Mouse (Mus musculus): ENCODE measurements around the gene Frem1. TPM values are rescaled to one million over a fixed set of nuclear protein-coding genes. Genes with fewer than 3 reads are reported as not detected.

The Frem1 gene
- total and polyA plus RNA-seq, 2 experiments from 2014 or later: 1.0 to 5.1 TPM

DNA sequence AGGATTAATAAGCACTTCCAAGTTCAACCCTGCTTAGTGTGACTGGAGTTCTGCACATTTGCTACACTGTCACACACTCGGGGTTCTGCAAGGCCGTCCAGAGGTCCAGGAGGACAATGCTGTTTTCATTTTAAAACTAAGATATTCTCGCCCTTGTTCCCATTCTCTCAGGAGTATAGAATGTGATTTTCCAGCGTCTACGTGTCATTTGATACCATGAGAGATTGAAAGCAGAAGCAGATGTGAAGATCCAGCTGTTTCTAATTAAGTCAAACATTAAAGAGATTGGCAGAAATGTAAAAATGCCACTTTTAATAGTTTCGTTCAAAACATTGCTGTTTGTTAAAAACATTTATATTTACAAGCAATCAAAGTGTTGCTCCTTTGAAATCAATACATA is 12.1 kb upstream of the Frem1 start:
- Histone ChIP-seq H3K9me3 (ENCODE audit: low read length) (no peaks in the 10 kb centered on the region), H3K4me3 (ENCODE audit: low read depth, low read length) (no peak overlapping the region), H3K27ac (ENCODE audit: low read depth, low read length) (no peak overlapping the region), H3K4me2 (ENCODE audit: low read depth, low read length, poor library complexity, severe bottlenecking) (no peak overlapping the region), H3K27me3 (ENCODE audit: insufficient read depth, low read length) (no peaks in the 10 kb centered on the region), H3K36me3 (ENCODE audit: insufficient read depth, low read length) (no peaks in the 10 kb centered on the region), H3K9ac (replicated peaks; ENCODE audit: low read length, poor library complexity, severe bottlenecking) (no peak overlapping the region), H3K4me1 (ENCODE audit: insufficient read depth, low read length) (no peaks in the 10 kb centered on the region)
- 59% methylated on average over 6 of the region's 6 CpGs for WGBS
- DNase-seq (ENCODE audit: low spot score) (no peak), ATAC-seq (ENCODE audit: low FRiP score) (no peak)
- TF ChIP-seq CTCF (IDR thresholded peaks at IDR 0.05): no peak

DNA sequence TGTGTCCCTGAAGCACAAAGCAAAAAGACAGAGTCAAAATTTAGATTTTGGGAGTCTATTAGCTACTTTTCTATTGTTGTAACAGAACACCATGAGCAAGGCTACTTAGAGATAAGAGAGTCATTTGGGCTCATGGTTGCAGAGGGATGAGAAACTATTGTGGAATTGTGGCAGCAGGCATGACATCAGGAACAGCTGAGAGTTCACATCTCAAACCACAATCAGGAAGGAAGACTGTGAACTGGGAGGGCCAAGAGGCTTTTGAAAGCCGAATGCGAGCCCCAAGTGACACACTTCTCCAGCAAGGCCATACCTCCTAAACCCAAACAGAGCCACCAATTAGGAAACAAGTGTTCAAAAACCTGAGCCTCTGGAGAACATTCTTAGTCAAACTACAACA is 9.4 kb upstream of the Frem1 start:
- Histone ChIP-seq H3K9ac (replicated peaks; ENCODE audit: low read length, poor library complexity, severe bottlenecking) (no peak overlapping the region), H3K36me3 (ENCODE audit: insufficient read depth, low read length) (no peaks in the 10 kb centered on the region), H3K4me1 (ENCODE audit: insufficient read depth, low read length) (no peaks in the 10 kb centered on the region), H3K9me3 (ENCODE audit: low read length) (no peaks in the 10 kb centered on the region), H3K4me3 (ENCODE audit: low read depth, low read length) (no peak overlapping the region), H3K4me2 (ENCODE audit: low read depth, low read length, poor library complexity, severe bottlenecking) (no peak overlapping the region), H3K27me3 (ENCODE audit: insufficient read depth, low read length) (no peaks in the 10 kb centered on the region), H3K27ac (ENCODE audit: low read depth, low read length) (no peak overlapping the region)
- WGBS: 91% methylated on average over 2 of the region's 2 CpGs
- no peak for TF ChIP-seq CTCF (IDR thresholded peaks at IDR 0.05)
- DNase-seq (ENCODE audit: low spot score) (no peak), ATAC-seq (ENCODE audit: low FRiP score) (no peak)

DNA sequence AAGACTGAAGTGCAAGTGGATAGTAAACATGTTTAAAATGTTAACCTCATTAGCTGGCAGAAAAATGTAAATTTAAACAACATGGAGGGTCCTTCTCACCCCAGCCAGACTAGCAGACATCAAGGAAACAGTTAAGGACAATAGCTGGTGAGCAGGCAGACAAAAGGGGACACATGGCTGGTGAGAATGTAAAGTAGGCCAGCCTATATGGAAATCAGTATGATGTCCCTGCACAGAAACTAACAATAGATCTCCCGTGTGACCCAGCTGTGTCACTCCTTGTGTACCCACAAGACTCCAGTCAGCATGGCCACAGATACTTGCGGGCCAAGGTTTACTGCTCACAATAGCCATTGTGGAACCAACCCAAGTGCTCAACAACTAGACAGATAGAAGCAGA is 6.5 kb upstream of the Frem1 start:
- H3K4me3 ChIP-seq (ENCODE audit: low read depth, low read length): no peak overlapping the region
- H3K36me3 ChIP-seq (ENCODE audit: insufficient read depth, low read length): no peaks in the 10 kb centered on the region
- 24% methylated on average over 2 of the region's 2 CpGs for WGBS
- ATAC-seq (ENCODE audit: low FRiP score): no peak
- H3K9ac ChIP-seq (replicated peaks; ENCODE audit: low read length, poor library complexity, severe bottlenecking): no peak overlapping the region
- TF ChIP-seq CTCF (IDR thresholded peaks at IDR 0.05): no peak
- no peaks in the 10 kb centered on the region for H3K9me3 ChIP-seq (ENCODE audit: low read length)
- H3K27ac ChIP-seq (ENCODE audit: low read depth, low read length): no peak overlapping the region
- H3K27me3 ChIP-seq (ENCODE audit: insufficient read depth, low read length): no peaks in the 10 kb centered on the region
- no peak for DNase-seq (ENCODE audit: low spot score)
- H3K4me2 ChIP-seq (ENCODE audit: low read depth, low read length, poor library complexity, severe bottlenecking): no peak overlapping the region
- no peaks in the 10 kb centered on the region for H3K4me1 ChIP-seq (ENCODE audit: insufficient read depth, low read length)

DNA sequence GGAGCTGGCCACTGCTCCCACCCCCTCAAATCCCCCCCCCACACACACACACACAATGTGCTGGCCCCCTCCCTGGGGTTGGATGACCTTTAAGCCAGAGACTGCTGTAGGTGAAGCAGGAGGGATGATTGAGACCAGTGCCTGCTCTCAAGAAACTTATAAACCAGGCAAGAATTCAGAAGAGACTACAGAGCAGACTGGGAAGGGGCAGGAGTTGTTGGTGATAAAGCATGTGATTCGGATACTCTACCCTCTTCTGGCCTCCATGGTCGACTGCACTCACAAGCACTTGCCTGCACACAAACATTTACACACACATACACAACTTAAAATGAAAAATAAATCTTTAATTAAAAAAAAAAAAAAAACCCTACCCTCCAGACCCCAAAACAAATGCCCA is 6.0 kb upstream of the Frem1 start:
- ATAC-seq (ENCODE audit: low FRiP score): no peak
- WGBS: 64% methylated on average over 2 of the region's 2 CpGs
- H3K4me2 ChIP-seq (ENCODE audit: low read depth, low read length, poor library complexity, severe bottlenecking): no peak overlapping the region
- no peaks in the 10 kb centered on the region for H3K4me1 ChIP-seq (ENCODE audit: insufficient read depth, low read length)
- no peak for TF ChIP-seq CTCF (IDR thresholded peaks at IDR 0.05)
- no peak overlapping the region for H3K27ac ChIP-seq (ENCODE audit: low read depth, low read length)
- no peaks in the 10 kb centered on the region for H3K36me3 ChIP-seq (ENCODE audit: insufficient read depth, low read length)
- DNase-seq (ENCODE audit: low spot score): no peak
- no peak overlapping the region for H3K4me3 ChIP-seq (ENCODE audit: low read depth, low read length)
- H3K9ac ChIP-seq (replicated peaks; ENCODE audit: low read length, poor library complexity, severe bottlenecking): no peak overlapping the region
- H3K9me3 ChIP-seq (ENCODE audit: low read length): no peaks in the 10 kb centered on the region
- H3K27me3 ChIP-seq (ENCODE audit: insufficient read depth, low read length): no peaks in the 10 kb centered on the region

DNA sequence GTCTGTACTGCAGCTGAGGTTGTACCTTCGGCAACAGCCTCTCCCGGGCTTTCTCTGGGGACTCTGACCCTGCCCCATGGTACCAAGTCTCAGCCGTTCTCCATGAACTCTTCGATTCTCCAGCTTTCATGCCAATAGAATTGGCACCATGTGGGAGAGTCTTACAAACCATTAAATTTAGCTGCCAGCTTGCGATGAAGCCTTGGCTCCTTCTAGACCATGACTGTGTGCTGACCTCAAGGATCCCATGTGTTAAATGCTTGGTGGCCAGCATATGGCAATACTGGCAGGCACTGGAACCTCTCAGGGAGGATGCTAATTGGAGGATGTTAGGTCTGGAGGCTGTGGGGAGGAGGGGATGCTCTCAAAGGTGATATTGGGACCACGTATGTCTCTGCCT is 4.4 kb upstream of the Frem1 start:
- TF ChIP-seq CTCF (IDR thresholded peaks at IDR 0.05): no peak
- Histone ChIP-seq H3K27ac (ENCODE audit: low read depth, low read length) (no peak overlapping the region), H3K4me3 (ENCODE audit: low read depth, low read length) (no peak overlapping the region), H3K4me1 (ENCODE audit: insufficient read depth, low read length) (no peaks in the 10 kb centered on the region), H3K9me3 (ENCODE audit: low read length) (no peaks in the 10 kb centered on the region), H3K4me2 (ENCODE audit: low read depth, low read length, poor library complexity, severe bottlenecking) (no peak overlapping the region), H3K9ac (replicated peaks; ENCODE audit: low read length, poor library complexity, severe bottlenecking) (no peak overlapping the region), H3K27me3 (ENCODE audit: insufficient read depth, low read length) (0 out of 2 replicates have a peak, but pooled peaks cover 2% of the 10 kb centered on the region), H3K36me3 (ENCODE audit: insufficient read depth, low read length) (no peaks in the 10 kb centered on the region)
- DNase-seq (ENCODE audit: low spot score) (peak; percentile 53), ATAC-seq (ENCODE audit: low FRiP score) (no peak)
- WGBS: 94% methylated on average over 6 of the region's 6 CpGs

DNA sequence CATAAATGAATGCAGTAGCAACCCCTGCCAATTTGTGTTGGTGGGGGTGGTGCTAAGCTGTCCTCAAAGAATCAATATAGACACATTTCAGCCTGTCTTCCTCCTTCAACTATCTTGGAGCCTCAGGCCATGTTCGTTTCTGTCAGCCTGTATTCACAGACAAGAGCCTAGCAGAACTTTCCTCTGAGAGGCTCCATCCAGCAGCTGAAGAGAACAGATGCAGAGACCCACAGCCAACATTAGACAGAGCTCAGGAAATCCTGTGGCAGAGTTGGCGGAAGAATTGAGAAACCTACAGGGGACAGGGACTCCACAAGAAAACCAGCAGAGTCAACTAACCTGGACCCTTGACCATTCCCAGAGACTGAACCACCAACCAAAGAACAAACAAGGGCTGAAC is 3.3 kb upstream of the Frem1 start:
- Histone ChIP-seq H3K4me1 (ENCODE audit: insufficient read depth, low read length) (no peaks in the 10 kb centered on the region), H3K9ac (replicated peaks; ENCODE audit: low read length, poor library complexity, severe bottlenecking) (no peak overlapping the region), H3K27ac (ENCODE audit: low read depth, low read length) (no peak overlapping the region), H3K4me2 (ENCODE audit: low read depth, low read length, poor library complexity, severe bottlenecking) (no peak overlapping the region), H3K9me3 (ENCODE audit: low read length) (no peaks in the 10 kb centered on the region), H3K36me3 (ENCODE audit: insufficient read depth, low read length) (no peaks in the 10 kb centered on the region), H3K4me3 (ENCODE audit: low read depth, low read length) (no peak overlapping the region), H3K27me3 (ENCODE audit: insufficient read depth, low read length) (peaks cover 5% of the 10 kb centered on the region; the same call in 1 of the 2 replicates)
- no peak for DNase-seq (ENCODE audit: low spot score)
- no peak for TF ChIP-seq CTCF (IDR thresholded peaks at IDR 0.05)
- no peak for ATAC-seq (ENCODE audit: low FRiP score)
- 76% methylated on average over 2 of the region's 2 CpGs for WGBS
